ENCODE assay signal across 8 mouse cellular contexts in genomic region chr14:55634874-55635522, GRCm38 (mm10). TPM values are rescaled to one million over a fixed set of nuclear protein-coding genes. Genes with fewer than 3 reads are reported as not detected.
A peak's percentile ranks its signal among the peaks of the same experiment; 100 is the strongest.
DNase-seq lines count a peak whose midpoint lies in the region; ATAC-seq and TF ChIP-seq lines count a peak whose summit lies in the region.

No protein-coding gene starts in this region.

- intact Hi-C loops in left cerebral cortex, postnatal 10 days (cut with DNase I): no loop called here

- peaks cover 18% of the 10 kb centered on the region for H3K4me1 ChIP-seq in embryonic facial prominence, embryonic 15.5 days
- H3K4me1 ChIP-seq in hindbrain, embryonic 15.5 days (replicated peaks): peaks cover 25% of the 10 kb centered on the region
- peaks cover 0 to 3% of the 10 kb centered on the region in 2 experiments; a peak in 1 of 4 replicates for H3K4me1 ChIP-seq in liver, embryonic 14.5 days (replicated peaks; ENCODE audit: control insufficient read depth in 2 of 2, insufficient read depth in 2 of 2, low read length in 1 of 2)

- 3% methylated on average over 23 of the region's 23 CpGs for WGBS in embryonic facial prominence, embryonic 15.5 days
- 5% methylated on average over 23 of the region's 23 CpGs for WGBS in hindbrain, embryonic 15.5 days
- 4% methylated on average over 23 of the region's 23 CpGs for WGBS in liver, embryonic 14.5 days (ENCODE audit: insufficient replicate concordance)

- peak overlapping the region; percentile 61 for H3K4me3 ChIP-seq in embryonic facial prominence, embryonic 15.5 days (replicated peaks)
- peak overlapping the region; percentile 85 for H3K4me3 ChIP-seq in hindbrain, embryonic 15.5 days
- H3K4me3 ChIP-seq in liver, embryonic 14.5 days (ENCODE audit: insufficient read depth in 1 of 2, low read depth in 2 of 2, low read length in 2 of 2): peak overlapping the region; percentile 59 to 60

- no peaks in the 10 kb centered on the region for H3K9me3 ChIP-seq in embryonic facial prominence, embryonic 15.5 days (replicated peaks)
- H3K9me3 ChIP-seq in hindbrain, embryonic 15.5 days: no peaks in the 10 kb centered on the region
- no peaks in the 10 kb centered on the region for H3K9me3 ChIP-seq in liver, embryonic 14.5 days (ENCODE audit: control insufficient read depth, low read length)

- no peak for TF ChIP-seq EP300 in liver, embryonic 14.5 days (IDR thresholded peaks at IDR 0.05; ENCODE audit: low read depth)

- H3K4me2 ChIP-seq in embryonic facial prominence, embryonic 15.5 days (replicated peaks): peak overlapping the region; percentile 77
- H3K4me2 ChIP-seq in hindbrain, embryonic 15.5 days: peak overlapping the region; percentile 95
- peak overlapping the region; percentile 80 for H3K4me2 ChIP-seq in liver, embryonic 14.5 days (ENCODE audit: low read depth)

- peaks cover 81% of the 10 kb centered on the region for H3K36me3 ChIP-seq in embryonic facial prominence, embryonic 15.5 days
- peaks cover 69% of the 10 kb centered on the region for H3K36me3 ChIP-seq in hindbrain, embryonic 15.5 days
- H3K36me3 ChIP-seq in liver, embryonic 14.5 days (replicated peaks; ENCODE audit: control insufficient read depth, insufficient read depth, low read depth): peaks cover 43% of the 10 kb centered on the region

- ATAC-seq in embryonic facial prominence, embryonic 15.5 days (ENCODE audit: insufficient number of reproducible peaks, low FRiP score, low TSS enrichment, low read depth): peak; percentile 17
- ATAC-seq in hindbrain, embryonic 15.5 days (ENCODE audit: low FRiP score, low read depth): peak; percentile 78
- peak; percentile 48 for ATAC-seq in liver, embryonic 14.5 days (ENCODE audit: insufficient read depth)

- no peaks in the 10 kb centered on the region for H3K27me3 ChIP-seq in embryonic facial prominence, embryonic 15.5 days
- no peaks in the 10 kb centered on the region for H3K27me3 ChIP-seq in hindbrain, embryonic 15.5 days
- no peaks in the 10 kb centered on the region for H3K27me3 ChIP-seq in liver, embryonic 14.5 days (ENCODE audit: control insufficient read depth, insufficient read depth, low read length)

- H3K27ac ChIP-seq in embryonic facial prominence, embryonic 15.5 days (replicated peaks): peak overlapping the region; percentile 84
- peak overlapping the region; percentile 84 for H3K27ac ChIP-seq in hindbrain, embryonic 15.5 days (replicated peaks)
- H3K27ac ChIP-seq in liver, embryonic 14.5 days: no peak overlapping the region

- H3K9ac ChIP-seq in embryonic facial prominence, embryonic 15.5 days: peak overlapping the region; percentile 31
- H3K9ac ChIP-seq in hindbrain, embryonic 15.5 days: peak overlapping the region; percentile 90
- peak overlapping the region; percentile 39 for H3K9ac ChIP-seq in liver, embryonic 14.5 days (replicated peaks)

- TF ChIP-seq CTCF in liver, embryonic 14.5 days (IDR thresholded peaks at IDR 0.05; ENCODE audit: low read depth): no peak

- peak; percentile 20 to 51 for DNase-seq in left cerebral cortex, postnatal 10 days (ENCODE audit: extremely low spot score in 1 of 2, low spot score in 2 of 2)
- no peak for DNase-seq in left cerebral cortex, adult 8-10 months (ENCODE audit: low spot score in 2 of 2)
- peak; percentile 71 for DNase-seq in R1 (ENCODE audit: low read depth, low spot score)
- no peak for DNase-seq in liver, embryonic 14.5 days (ENCODE audit: low read depth in 3 of 3, low spot score in 3 of 3)
- peak; percentile 15 to 17 for DNase-seq in right cerebral cortex, postnatal 36 days (ENCODE audit: low spot score in 2 of 2)
- DNase-seq in layer of hippocampus, adult 9-10 months (ENCODE audit: low spot score): no peak

RNA-seq across cellular contexts. Expression of gene Ipo4, which starts 0.8 kb away (rescaled TPM):
- total RNA-seq in left cerebral cortex, postnatal 10 days (2021): 100 to 1,000 TPM; 141 to 164 TPM
- 100 to 1,000 TPM; 122 to 146 (median 132) TPM for total RNA-seq in left cerebral cortex, adult 8-10 months (2022)
- 122 and 129 TPM in 2 replicates for polyA plus RNA-seq in embryonic facial prominence, embryonic 15.5 days (2015; fragmentation: Nextera tagmentation; extraction: Ambion mirVana)
- 119 and 126 TPM in 2 replicates for polyA plus RNA-seq in hindbrain, embryonic 15.5 days (2015; fragmentation: Nextera tagmentation; extraction: Ambion mirVana)
- polyA plus RNA-seq in liver, embryonic 14.5 days (2012; rRNA removed): 13.5 and 27.6 TPM in 2 replicates
- 22.6 and 27.9 TPM in 2 replicates for polyA plus RNA-seq in liver, embryonic 14.5 days (2014; fragmentation: Nextera tagmentation; extraction: Ambion mirVana)

RNA-seq across cellular contexts. Expression of gene Gm49378, which starts 2.7 kb away (rescaled TPM):
- 1 to 10 TPM; 3.2 to 5.5 TPM for total RNA-seq in left cerebral cortex, postnatal 10 days (2021)
- total RNA-seq in left cerebral cortex, adult 8-10 months (2022): 1 to 10 TPM; 3.5 to 4.2 (median 4.0) TPM
- 0.75 and 1.4 TPM in 2 replicates for polyA plus RNA-seq in embryonic facial prominence, embryonic 15.5 days (2015; fragmentation: Nextera tagmentation; extraction: Ambion mirVana)
- polyA plus RNA-seq in hindbrain, embryonic 15.5 days (2015; fragmentation: Nextera tagmentation; extraction: Ambion mirVana): 0.93 and 2.3 TPM in 2 replicates
- polyA plus RNA-seq in liver, embryonic 14.5 days (2012; rRNA removed): 2.0 and 3.4 TPM in 2 replicates
- polyA plus RNA-seq in liver, embryonic 14.5 days (2014; fragmentation: Nextera tagmentation; extraction: Ambion mirVana): 2.0 and 2.9 TPM in 2 replicates

RNA-seq across cellular contexts. Expression of gene Tm9sf1, which starts 8.6 kb away (rescaled TPM):
- total RNA-seq in left cerebral cortex, postnatal 10 days (2021): 10 to 100 TPM; 43.1 to 45.0 TPM
- 10 to 100 TPM; 37.5 to 45.6 (median 38.9) TPM for total RNA-seq in left cerebral cortex, adult 8-10 months (2022)
- polyA plus RNA-seq in embryonic facial prominence, embryonic 15.5 days (2015; fragmentation: Nextera tagmentation; extraction: Ambion mirVana): 114 and 118 TPM in 2 replicates
- 63.4 and 64.6 TPM in 2 replicates for polyA plus RNA-seq in hindbrain, embryonic 15.5 days (2015; fragmentation: Nextera tagmentation; extraction: Ambion mirVana)
- 26.4 and 33.2 TPM in 2 replicates for polyA plus RNA-seq in liver, embryonic 14.5 days (2012; rRNA removed)
- 42.8 and 45.4 TPM in 2 replicates for polyA plus RNA-seq in liver, embryonic 14.5 days (2014; fragmentation: Nextera tagmentation; extraction: Ambion mirVana)

RNA-seq across cellular contexts. Expression of gene Tssk4, which starts 15.0 kb away (rescaled TPM):
- total RNA-seq in left cerebral cortex, postnatal 10 days (2021): under 1 TPM; 0.75 to 0.85 TPM
- total RNA-seq in left cerebral cortex, adult 8-10 months (2022): 1 to 10 TPM in 1 of 4 experiments, under 1 TPM in 3; 0.53 to 1.2 (median 0.89) TPM
- 0.61 and 1.2 TPM in 2 replicates for polyA plus RNA-seq in embryonic facial prominence, embryonic 15.5 days (2015; fragmentation: Nextera tagmentation; extraction: Ambion mirVana)
- polyA plus RNA-seq in hindbrain, embryonic 15.5 days (2015; fragmentation: Nextera tagmentation; extraction: Ambion mirVana): 0.30 and 0.40 TPM in 2 replicates
- polyA plus RNA-seq in liver, embryonic 14.5 days (2012; rRNA removed): 0.34 and 0.39 TPM in 2 replicates
- polyA plus RNA-seq in liver, embryonic 14.5 days (2014; fragmentation: Nextera tagmentation; extraction: Ambion mirVana): 0.19 and 0.23 TPM in 2 replicates

RNA-seq across cellular contexts. Expression of gene Rec8, which starts 17.2 kb away (rescaled TPM):
- 1 to 10 TPM; 2.9 to 3.2 TPM for total RNA-seq in left cerebral cortex, postnatal 10 days (2021)
- 1 to 10 TPM; 1.5 to 4.9 (median 3.7) TPM for total RNA-seq in left cerebral cortex, adult 8-10 months (2022)
- 2.3 and 2.9 TPM in 2 replicates for polyA plus RNA-seq in embryonic facial prominence, embryonic 15.5 days (2015; fragmentation: Nextera tagmentation; extraction: Ambion mirVana)
- 14.6 and 17.8 TPM in 2 replicates for polyA plus RNA-seq in hindbrain, embryonic 15.5 days (2015; fragmentation: Nextera tagmentation; extraction: Ambion mirVana)
- 1.7 and 1.9 TPM in 2 replicates for polyA plus RNA-seq in liver, embryonic 14.5 days (2012; rRNA removed)
- polyA plus RNA-seq in liver, embryonic 14.5 days (2014; fragmentation: Nextera tagmentation; extraction: Ambion mirVana): 0.87 and 1.0 TPM in 2 replicates

Comparison
In these comparisons a context has a peak if more than half of its experiments do, and no peak if none do; other contexts are left out.
1. DNase-seq: peak in left cerebral cortex, postnatal 10 days (2 of 2), R1 (single experiment) and right cerebral cortex, postnatal 36 days (2 of 2); none in left cerebral cortex, adult 8-10 months (0 of 2), liver, embryonic 14.5 days (0 of 3) and layer of hippocampus, adult 9-10 months (single experiment).
2. ATAC-seq: peak in every context shown above with its lines; median percentile 78 in hindbrain, embryonic 15.5 days; 48 in liver, embryonic 14.5 days; 17 in embryonic facial prominence, embryonic 15.5 days.
3. H3K9ac ChIP-seq: peak in every context shown above with its lines; median percentile 90 in hindbrain, embryonic 15.5 days; 39 in liver, embryonic 14.5 days; 31 in embryonic facial prominence, embryonic 15.5 days.
4. Peak in every context shown above with its lines, with median percentiles within 50 percentile points of each other: H3K4me2 ChIP-seq and H3K4me3 ChIP-seq.